Mouse (Mus musculus) megakaryocyte, embryonic 14.5 days (primary cell): ENCODE results near the gene Fancm.

Source experiments
- FLI1 ChIP-seq: IDR thresholded peaks from 2 replicates; pipeline ENCODE4 v1.6.1; 2012; ENCODE audit warnings: low read length, inconsistent platforms, mixed read lengths
- GATA1 ChIP-seq: IDR thresholded peaks from 3 replicates; pipeline ENCODE4 v1.6.1; 2012; ENCODE audit warnings: mixed read lengths, low read length, inconsistent platforms, borderline replicate concordance

DNA sequence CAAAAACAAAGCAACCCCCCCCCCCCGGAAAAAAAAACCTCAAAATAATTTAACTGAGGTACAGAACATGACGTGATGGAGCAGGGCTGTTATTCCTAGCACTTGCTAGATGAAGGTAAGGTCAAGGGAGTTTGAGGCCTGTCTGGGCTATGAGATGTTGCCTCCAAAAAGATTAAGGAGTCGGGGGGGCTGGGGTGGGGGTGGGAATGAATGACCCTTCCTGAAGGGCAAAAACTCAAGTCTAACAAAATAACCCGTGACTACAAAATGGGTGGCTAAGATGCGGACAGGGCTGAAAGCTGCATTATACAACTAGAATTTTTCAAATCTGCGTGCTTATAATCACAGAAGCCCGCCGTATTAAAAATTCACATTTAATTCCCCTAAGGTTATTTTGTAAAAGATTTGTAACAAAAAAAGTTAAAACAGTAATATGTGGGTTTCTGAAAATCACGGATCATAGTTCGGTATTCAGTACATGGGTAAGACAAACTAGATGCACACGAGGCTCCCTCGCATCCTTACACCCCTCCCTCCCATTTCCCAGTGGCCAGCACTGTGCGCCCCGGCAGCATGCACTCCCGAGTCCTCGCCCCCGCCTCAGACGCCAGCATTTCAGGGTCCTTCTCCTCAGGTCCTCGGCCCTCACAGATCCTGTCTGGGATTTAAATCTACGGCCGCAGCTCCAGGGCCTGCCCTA is 2.3 kb upstream of the Fancm start:
- TF ChIP-seq GATA1 (no peak), FLI1 (no peak)
